Mouse (Mus musculus): ENCODE results near the gene Rapgef4. TPM values are rescaled to one million over a fixed set of nuclear protein-coding genes. Genes with fewer than 3 reads are reported as not detected.

Gene Rapgef4
- polyA plus RNA-seq, 1 experiment, result 0.08 TPM

- TF ChIP-seq CTCF (IDR thresholded peaks at IDR 0.05; ENCODE audit: control insufficient read depth, insufficient read depth, insufficient read length) (no peak), CEBPB (IDR thresholded peaks at IDR 0.05; ENCODE audit: low read depth) (no peak)
- no peaks in the 10 kb centered on the region for H3K79me2 ChIP-seq (ENCODE audit: control insufficient read depth, insufficient read depth)
- no peaks in the 10 kb centered on the region for H3K27me3 ChIP-seq (ENCODE audit: control insufficient read depth, insufficient read depth, insufficient read length)
- H3K4me3 ChIP-seq (ENCODE audit: insufficient read depth, poor library complexity, severe bottlenecking), result no peak overlapping the region
- H3K36me3 ChIP-seq (ENCODE audit: control insufficient read depth, insufficient read depth), result no peaks in the 10 kb centered on the region
- H3K79me3 ChIP-seq (ENCODE audit: low read depth), result no peaks in the 10 kb centered on the region
- H3ac ChIP-seq (ENCODE audit: control insufficient read depth, insufficient read length, low read depth), result no peak overlapping the region
These were observed 286.4 kb downstream of the Rapgef4 start for GRCm38 (mm10) chr2:72267390-72267789.

DNA sequence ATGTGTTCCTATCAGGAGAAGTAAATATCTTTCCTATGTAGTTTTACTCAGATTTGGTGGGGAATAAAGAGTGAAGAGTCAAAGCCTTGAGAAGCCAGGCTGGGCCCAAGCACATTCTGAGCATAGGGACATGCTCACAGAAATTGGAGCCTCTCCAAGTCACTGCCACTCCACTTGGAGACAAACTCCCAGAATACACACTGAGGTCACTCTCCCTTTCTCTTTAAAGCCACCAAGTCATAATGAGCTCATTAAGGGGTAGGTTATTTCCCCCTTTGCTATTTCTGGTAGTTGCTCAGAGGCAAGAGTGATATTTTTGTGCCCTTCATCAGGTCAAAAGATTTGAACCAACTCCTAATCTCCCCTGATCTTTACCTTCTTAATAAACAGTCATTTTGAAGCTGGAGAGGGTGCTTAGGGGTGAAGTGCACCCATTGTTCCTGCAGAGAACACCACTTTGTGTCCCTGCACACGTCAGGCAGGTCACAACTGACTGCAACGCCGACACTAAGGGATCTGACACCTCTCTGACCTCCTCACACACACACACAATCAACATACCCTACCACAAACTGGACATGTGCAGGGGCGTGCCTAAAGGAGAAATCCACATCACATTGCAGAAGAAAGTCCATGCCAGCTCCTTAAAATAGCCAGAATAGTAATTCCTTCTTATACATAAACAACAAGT lies 288.8 kb downstream of the Rapgef4 start:
- no peak overlapping the region for H3ac ChIP-seq (ENCODE audit: control insufficient read depth, insufficient read length, low read depth)
- H3K79me3 ChIP-seq (ENCODE audit: low read depth), result no peaks in the 10 kb centered on the region
- no peaks in the 10 kb centered on the region for H3K79me2 ChIP-seq (ENCODE audit: control insufficient read depth, insufficient read depth)
- H3K27me3 ChIP-seq (ENCODE audit: control insufficient read depth, insufficient read depth, insufficient read length), result no peaks in the 10 kb centered on the region
- TF ChIP-seq MYOG (IDR thresholded peaks at IDR 0.05; ENCODE audit: control insufficient read depth, extremely low read depth, insufficient read length) (no peak), USF1 (IDR thresholded peaks at IDR 0.05; ENCODE audit: low read depth) (no peak), MYOD1 (IDR thresholded peaks at IDR 0.05; ENCODE audit: control insufficient read depth, insufficient read length, low read depth) (no peak), CEBPB (IDR thresholded peaks at IDR 0.05; ENCODE audit: low read depth) (no peak), CTCF (IDR thresholded peaks at IDR 0.05; ENCODE audit: control insufficient read depth, insufficient read depth, insufficient read length) (no peak), MAX (IDR thresholded peaks at IDR 0.05) (no peak), FOSL1 (IDR thresholded peaks at IDR 0.05; ENCODE audit: insufficient read depth, low read length, poor library complexity, severe bottlenecking) (no peak)
- no peak overlapping the region for H3K4me3 ChIP-seq (ENCODE audit: insufficient read depth, poor library complexity, severe bottlenecking)
- H3K36me3 ChIP-seq (ENCODE audit: control insufficient read depth, insufficient read depth), result no peaks in the 10 kb centered on the region

GRCm38 (mm10) chr2:72278247-72278873 lies 297.3 kb downstream of the Rapgef4 start:
- H3K79me3 ChIP-seq (ENCODE audit: low read depth), result no peaks in the 10 kb centered on the region
- no peak overlapping the region for H3K4me3 ChIP-seq (ENCODE audit: insufficient read depth, poor library complexity, severe bottlenecking)
- no peak overlapping the region for H3ac ChIP-seq (ENCODE audit: control insufficient read depth, insufficient read length, low read depth)
- H3K27me3 ChIP-seq (ENCODE audit: control insufficient read depth, insufficient read depth, insufficient read length), result no peaks in the 10 kb centered on the region
- H3K36me3 ChIP-seq (ENCODE audit: control insufficient read depth, insufficient read depth), result no peaks in the 10 kb centered on the region
- no peaks in the 10 kb centered on the region for H3K79me2 ChIP-seq (ENCODE audit: control insufficient read depth, insufficient read depth)
- TF ChIP-seq MYOD1 (IDR thresholded peaks at IDR 0.05; ENCODE audit: control insufficient read depth, insufficient read length, low read depth), result peak; percentile 95
- TF ChIP-seq CTCF (IDR thresholded peaks at IDR 0.05; ENCODE audit: control insufficient read depth, insufficient read depth, insufficient read length), result no peak
- TF ChIP-seq MAX (IDR thresholded peaks at IDR 0.05), result peak; percentile 18
- peak; percentile 70 for TF ChIP-seq USF1 (IDR thresholded peaks at IDR 0.05; ENCODE audit: low read depth)
- TF ChIP-seq CEBPB (IDR thresholded peaks at IDR 0.05; ENCODE audit: low read depth), result no peak
- TF ChIP-seq MYOG (IDR thresholded peaks at IDR 0.05; ENCODE audit: control insufficient read depth, extremely low read depth, insufficient read length), result no peak
- TF ChIP-seq FOSL1 (IDR thresholded peaks at IDR 0.05; ENCODE audit: insufficient read depth, low read length, poor library complexity, severe bottlenecking), result peak; percentile 87

DNA sequence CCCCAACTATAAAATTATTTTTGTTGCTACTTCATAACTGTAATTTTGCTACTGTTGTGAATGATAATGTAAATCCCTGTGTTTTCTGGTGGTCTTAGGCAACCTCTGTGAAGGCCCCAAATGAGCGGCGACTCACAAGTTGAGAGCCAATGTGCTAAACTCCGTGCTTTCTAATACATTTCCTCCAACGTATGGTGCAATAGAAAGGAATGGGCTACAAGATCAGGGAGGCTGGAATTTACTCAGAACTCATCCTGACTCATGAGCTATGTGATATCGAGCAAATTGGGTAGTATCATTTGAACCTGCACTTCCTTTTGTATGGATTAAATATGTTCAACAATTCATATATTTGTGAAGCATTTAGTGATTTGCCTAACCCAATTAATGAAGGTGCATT lies 299.5 kb downstream of the Rapgef4 start:
- TF ChIP-seq FOSL1 (IDR thresholded peaks at IDR 0.05; ENCODE audit: insufficient read depth, low read length, poor library complexity, severe bottlenecking), result no peak
- TF ChIP-seq MAX (IDR thresholded peaks at IDR 0.05), result no peak
- TF ChIP-seq CEBPB (IDR thresholded peaks at IDR 0.05; ENCODE audit: low read depth), result peak; percentile 89
- H3K36me3 ChIP-seq (ENCODE audit: control insufficient read depth, insufficient read depth), result no peaks in the 10 kb centered on the region
- no peak overlapping the region for H3K4me3 ChIP-seq (ENCODE audit: insufficient read depth, poor library complexity, severe bottlenecking)
- no peaks in the 10 kb centered on the region for H3K27me3 ChIP-seq (ENCODE audit: control insufficient read depth, insufficient read depth, insufficient read length)
- no peak overlapping the region for H3ac ChIP-seq (ENCODE audit: control insufficient read depth, insufficient read length, low read depth)
- H3K79me3 ChIP-seq (ENCODE audit: low read depth), result no peaks in the 10 kb centered on the region
- H3K79me2 ChIP-seq (ENCODE audit: control insufficient read depth, insufficient read depth), result no peaks in the 10 kb centered on the region

DNA sequence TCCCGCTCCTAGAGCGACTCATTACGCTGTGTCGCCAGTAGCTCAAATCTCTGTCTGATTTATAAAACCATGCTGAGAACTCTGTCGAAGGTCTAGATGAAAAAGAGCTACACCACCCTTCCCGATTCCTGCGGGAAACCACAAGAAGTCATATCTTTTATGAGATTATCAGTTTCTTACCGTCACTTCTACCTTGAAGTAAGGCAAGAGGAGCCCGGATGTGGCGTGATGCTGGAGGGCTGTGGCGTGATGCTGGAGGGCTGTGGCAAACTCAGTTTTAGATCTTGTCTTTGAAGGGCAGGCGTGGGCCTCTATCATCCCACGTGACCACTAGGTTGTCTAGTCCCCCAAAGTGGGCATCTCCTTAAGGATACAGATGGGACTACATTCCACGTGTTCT lies 300.9 kb downstream of the Rapgef4 start:
- Histone ChIP-seq H3ac (ENCODE audit: control insufficient read depth, insufficient read length, low read depth) (no peak overlapping the region), H3K4me3 (ENCODE audit: insufficient read depth, poor library complexity, severe bottlenecking) (no peak overlapping the region), H3K36me3 (ENCODE audit: control insufficient read depth, insufficient read depth) (no peaks in the 10 kb centered on the region), H3K79me2 (ENCODE audit: control insufficient read depth, insufficient read depth) (peaks cover 13% of the 10 kb centered on the region), H3K27me3 (ENCODE audit: control insufficient read depth, insufficient read depth, insufficient read length) (no peaks in the 10 kb centered on the region), H3K79me3 (ENCODE audit: low read depth) (peaks cover 9% of the 10 kb centered on the region)
- TF ChIP-seq CTCF (IDR thresholded peaks at IDR 0.05; ENCODE audit: control insufficient read depth, insufficient read depth, insufficient read length) (no peak), USF1 (IDR thresholded peaks at IDR 0.05; ENCODE audit: low read depth) (no peak), FOSL1 (IDR thresholded peaks at IDR 0.05; ENCODE audit: insufficient read depth, low read length, poor library complexity, severe bottlenecking) (no peak), MYOG (IDR thresholded peaks at IDR 0.05; ENCODE audit: control insufficient read depth, extremely low read depth, insufficient read length) (no peak), MAX (IDR thresholded peaks at IDR 0.05) (no peak), CEBPB (IDR thresholded peaks at IDR 0.05; ENCODE audit: low read depth) (no peak), MYOD1 (IDR thresholded peaks at IDR 0.05; ENCODE audit: control insufficient read depth, insufficient read length, low read depth) (no peak)

DNA sequence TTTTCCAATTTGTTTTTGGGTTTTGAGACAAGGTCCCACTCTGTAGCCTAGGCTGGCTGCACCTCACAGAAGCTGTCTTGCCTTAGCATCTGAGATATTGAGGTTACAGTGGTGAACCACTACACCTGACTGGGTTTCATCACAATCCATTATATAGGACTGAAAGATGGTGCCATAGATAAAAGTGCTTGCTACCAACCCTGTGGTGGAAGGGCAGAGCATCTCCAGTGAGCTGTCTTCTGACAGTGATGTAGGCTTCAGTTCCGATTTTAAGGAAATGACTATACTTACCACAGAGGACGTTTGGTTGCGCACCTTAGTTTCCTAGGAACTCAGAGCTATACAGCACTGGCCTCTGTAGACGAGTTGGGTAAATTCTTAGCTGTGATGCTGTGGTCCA lies 301.7 kb downstream of the Rapgef4 start:
- Histone ChIP-seq H3K4me3 (ENCODE audit: insufficient read depth, poor library complexity, severe bottlenecking) (no peak overlapping the region), H3K79me2 (ENCODE audit: control insufficient read depth, insufficient read depth) (peaks cover 21% of the 10 kb centered on the region), H3ac (ENCODE audit: control insufficient read depth, insufficient read length, low read depth) (no peak overlapping the region), H3K36me3 (ENCODE audit: control insufficient read depth, insufficient read depth) (no peaks in the 10 kb centered on the region), H3K27me3 (ENCODE audit: control insufficient read depth, insufficient read depth, insufficient read length) (no peaks in the 10 kb centered on the region), H3K79me3 (ENCODE audit: low read depth) (peaks cover 16% of the 10 kb centered on the region)
- TF ChIP-seq FOSL1 (IDR thresholded peaks at IDR 0.05; ENCODE audit: insufficient read depth, low read length, poor library complexity, severe bottlenecking) (no peak), MYOD1 (IDR thresholded peaks at IDR 0.05; ENCODE audit: control insufficient read depth, insufficient read length, low read depth) (no peak), MYOG (IDR thresholded peaks at IDR 0.05; ENCODE audit: control insufficient read depth, extremely low read depth, insufficient read length) (no peak)
